Mouse (Mus musculus) stomach, postnatal 0 days (tissue): ENCODE results near the gene Fgfr2. TPM values are rescaled to one million over a fixed set of nuclear protein-coding genes. Genes with fewer than 3 reads are reported as not detected.

Experiments used
- ATAC-seq: fragments of 200-750 bp; cut with Nextera tagmentation; 2 replicates; pipeline ENCODE4 v1.8.0; 2017; ENCODE audit not compliant: low FRiP score, low TSS enrichment
- DNase-seq: peaks from one replicate; pipeline ENCODE4 v3.0.0-alpha.2; 2016; ENCODE audit warnings: low spot score
- H3K27ac ChIP-seq: fragments of 300-500 bp; sonication (generic); replicated peaks from 2 replicates; pipeline ENCODE4 v1.5.1; 2014; ENCODE audit warnings: mild to moderate bottlenecking, control low read depth
- H3K27me3 ChIP-seq: fragments of 300-500 bp; sonication (generic); 2 replicates; pipeline ENCODE4 v1.6.1; 2014; ENCODE audit warnings: low read length; ENCODE audit not compliant: control insufficient read depth, insufficient read depth
- H3K36me3 ChIP-seq: fragments of 300-500 bp; sonication (generic); 2 replicates; pipeline ENCODE4 v1.6.1; 2014; ENCODE audit warnings: low read length, mixed read lengths; ENCODE audit not compliant: control insufficient read depth, insufficient read depth
- H3K4me1 ChIP-seq: fragments of 300-500 bp; sonication (generic); replicated peaks from 2 replicates; pipeline ENCODE4 v1.6.1; 2014; ENCODE audit warnings: antibody characterized with exemption; ENCODE audit not compliant: control insufficient read depth, insufficient read depth
- H3K4me2 ChIP-seq: fragments of 300-500 bp; sonication (generic); replicated peaks from 2 replicates; pipeline ENCODE4 v1.6.1; 2014; ENCODE audit warnings: low read depth, mild to moderate bottlenecking, control low read depth, moderate library complexity
- H3K4me3 ChIP-seq: fragments of 300-500 bp; sonication (generic); 2 replicates; pipeline ENCODE4 v1.5.1; 2014; ENCODE audit warnings: low read depth, low read length, control low read depth
- H3K9ac ChIP-seq: fragments of 300-500 bp; sonication (generic); 2 replicates; pipeline ENCODE4 v1.6.1; 2014; ENCODE audit warnings: mild to moderate bottlenecking, low read length, control low read depth, mixed read lengths
- H3K9me3 ChIP-seq: fragments of 300-500 bp; sonication (generic); 2 replicates; pipeline ENCODE4 v1.6.1; 2016; ENCODE audit warnings: low read length; ENCODE audit not compliant: control insufficient read depth
- CTCF ChIP-seq: IDR thresholded peaks from 2 replicates; pipeline ENCODE4 v1.5.1; 2016; ENCODE audit warnings: antibody characterized with exemption, low read depth, mild to moderate bottlenecking, moderate library complexity
- EP300 ChIP-seq: optimal IDR thresholded peaks from 2 replicates; pipeline ENCODE3; 2016; ENCODE audit warnings: antibody characterized with exemption
- WGBS: fragments of 180-500 bp; shearing (Covaris S2); extraction: QIAGEN DNeasy Blood & Tissue Kit; methylation state at CpG from one replicate; pipeline ENCODE4 v1.1.7; 2014; 5-methylcytosine and 5-hydroxymethylcytosine counted together
- polyA plus RNA-seq: library from polyadenylated mRNA; unstranded; fragments of >200 nt; fragmentation: Nextera tagmentation; extraction: Ambion mirVana; gene quantifications from 2 replicates; pipeline ENCODE4 v1.2.1, GENCODE M21; 2015

Gene Fgfr2
- polyA plus RNA-seq, 1 experiment from 2014 or later: 60.8 TPM

DNA sequence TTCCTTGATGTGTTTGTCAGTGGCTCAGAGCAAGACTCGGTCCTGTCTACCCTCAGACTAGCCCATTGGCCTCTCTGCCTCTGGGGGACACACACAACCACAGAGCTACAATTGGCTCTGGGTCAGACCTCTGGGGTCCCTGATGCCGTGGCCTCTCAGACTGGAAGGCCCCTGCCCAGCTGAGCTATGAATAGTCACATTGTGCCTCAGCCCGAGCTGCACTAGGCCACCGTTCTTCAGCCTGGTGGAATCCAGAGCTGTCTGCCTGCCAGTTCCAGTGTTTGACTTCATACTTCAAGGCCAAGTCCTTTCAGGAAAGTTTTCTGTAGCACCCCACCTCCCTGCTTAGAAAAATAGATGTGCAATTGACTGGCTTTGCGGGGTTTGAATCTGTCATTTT lies 434.4 kb downstream of the Fgfr2 start:
- no peak overlapping the region for H3K4me2 ChIP-seq
- no peaks in the 10 kb centered on the region for H3K27me3 ChIP-seq
- 0 out of 2 replicates have a peak overlapping the region, but pooled peaks have one; percentile 30 for H3K27ac ChIP-seq
- ATAC-seq (no peak), DNase-seq (no peak)
- H3K4me1 ChIP-seq: peaks cover 9% of the 10 kb centered on the region; the same call in 1 of the 2 replicates
- H3K9me3 ChIP-seq: no peaks in the 10 kb centered on the region
- TF ChIP-seq EP300: no peak
- no peak for TF ChIP-seq CTCF
- no peak overlapping the region for H3K9ac ChIP-seq
- H3K4me3 ChIP-seq: no peak overlapping the region
- WGBS: 34% methylated on average over 5 of the region's 5 CpGs
- H3K36me3 ChIP-seq: no peaks in the 10 kb centered on the region

DNA sequence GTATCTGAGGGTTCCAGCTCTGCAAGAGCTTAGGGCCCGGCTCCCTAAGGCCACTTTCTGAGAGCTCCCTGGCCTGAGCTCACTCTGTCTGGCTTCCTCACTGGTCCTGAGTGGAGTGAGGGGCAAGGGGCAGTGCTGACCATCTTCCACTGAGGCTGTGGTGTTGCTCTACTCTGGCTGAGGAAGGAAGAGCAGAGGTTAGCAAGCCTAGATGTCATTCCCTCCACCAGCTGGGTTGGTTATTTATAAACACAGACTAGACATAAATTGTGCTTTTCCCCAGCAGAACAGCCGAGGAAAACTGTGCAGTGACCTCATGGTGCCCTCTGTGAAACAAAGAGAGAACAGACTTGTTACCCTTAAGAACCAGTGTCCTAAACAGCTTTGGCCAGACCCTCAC lies 435.3 kb downstream of the Fgfr2 start:
- TF ChIP-seq EP300: no peak
- Histone ChIP-seq H3K27me3 (no peaks in the 10 kb centered on the region), H3K9ac (no peak overlapping the region), H3K9me3 (no peaks in the 10 kb centered on the region), H3K27ac (no peak overlapping the region), H3K4me1 (peaks cover 9% of the 10 kb centered on the region; the same call in 1 of the 2 replicates), H3K4me3 (no peak overlapping the region), H3K4me2 (no peak overlapping the region), H3K36me3 (no peaks in the 10 kb centered on the region)
- DNase-seq (no peak), ATAC-seq (no peak)
- 36% methylated on average over 2 of the region's 2 CpGs for WGBS

DNA sequence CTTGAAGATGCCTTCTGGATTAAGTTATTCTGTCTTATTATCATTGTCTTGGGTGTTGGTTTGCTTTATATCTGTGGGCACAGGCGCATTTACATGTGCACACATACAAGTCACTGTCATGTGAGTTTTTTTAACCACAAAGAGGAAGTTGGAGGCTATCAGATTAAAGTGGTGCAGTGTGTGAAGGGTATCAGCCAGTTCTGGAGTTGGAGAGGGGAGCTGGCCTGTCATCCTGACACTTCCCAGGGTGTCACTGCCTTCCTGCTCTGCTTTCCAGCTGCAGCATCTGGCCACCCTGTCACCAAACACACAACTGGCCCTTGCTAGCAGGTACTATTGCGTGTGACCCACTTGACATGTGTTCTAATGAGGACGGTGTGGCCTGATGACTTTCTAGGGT lies 436.6 kb downstream of the Fgfr2 start:
- Histone ChIP-seq H3K9me3 (no peaks in the 10 kb centered on the region), H3K4me3 (no peak overlapping the region), H3K36me3 (no peaks in the 10 kb centered on the region), H3K27me3 (no peaks in the 10 kb centered on the region), H3K27ac (no peak overlapping the region), H3K4me2 (no peak overlapping the region), H3K9ac (no peak overlapping the region), H3K4me1 (peaks cover 9% of the 10 kb centered on the region; the same call in 1 of the 2 replicates)
- ATAC-seq (no peak), DNase-seq (no peak)
- TF ChIP-seq CTCF (no peak), EP300 (no peak)
- WGBS: 89% methylated on average over 3 of the region's 3 CpGs

DNA sequence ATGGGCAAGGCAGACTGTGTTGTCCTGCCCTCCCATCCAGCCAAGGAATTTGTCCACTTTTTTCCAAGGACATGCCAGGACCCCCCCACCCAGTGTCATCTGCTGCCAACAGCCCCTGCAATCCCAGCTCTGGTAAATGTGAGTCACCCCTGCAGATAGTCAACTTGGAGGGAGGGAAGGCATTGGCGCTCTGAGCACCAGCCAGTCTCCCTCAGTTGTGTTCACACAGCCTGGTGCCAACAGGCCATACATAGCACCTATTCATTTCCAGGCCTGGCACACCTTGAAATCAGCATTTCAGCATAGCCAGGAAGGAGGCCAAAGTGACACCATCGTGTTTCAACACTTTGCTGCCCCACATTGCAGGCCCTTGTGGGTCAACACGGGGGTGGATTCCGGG lies 439.2 kb downstream of the Fgfr2 start:
- no peak for ATAC-seq
- no peaks in the 10 kb centered on the region for H3K27me3 ChIP-seq
- H3K27ac ChIP-seq: no peak overlapping the region
- no peak overlapping the region for H3K9ac ChIP-seq
- no peak overlapping the region for H3K4me2 ChIP-seq
- no peak overlapping the region for H3K4me3 ChIP-seq
- no peaks in the 10 kb centered on the region for H3K9me3 ChIP-seq
- TF ChIP-seq CTCF (no peak), EP300 (no peak)
- H3K36me3 ChIP-seq: no peaks in the 10 kb centered on the region
- DNase-seq: no peak
- 81% methylated on average over 4 of the region's 4 CpGs for WGBS
- H3K4me1 ChIP-seq: peaks cover 9% of the 10 kb centered on the region; the same call in 1 of the 2 replicates

DNA sequence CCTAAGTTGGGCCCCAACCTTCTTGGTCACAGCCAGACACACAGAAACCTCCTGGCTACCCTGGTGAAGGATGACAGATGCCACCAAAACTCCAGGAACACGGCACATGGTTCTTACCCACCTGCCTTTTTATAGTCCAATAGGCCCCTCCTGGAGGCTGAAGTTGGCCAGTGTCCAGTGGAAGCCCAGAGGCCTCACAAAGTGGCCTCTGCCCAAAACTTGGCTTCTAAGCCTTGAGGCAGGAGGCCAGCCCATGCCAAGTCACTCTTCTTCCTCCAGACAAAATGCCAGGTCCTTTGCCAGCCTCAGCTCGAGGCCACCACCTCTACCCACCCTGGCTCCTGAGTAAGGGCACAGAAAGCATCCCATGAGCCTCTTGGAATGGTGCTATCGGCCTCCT lies 440.2 kb downstream of the Fgfr2 start:
- Histone ChIP-seq H3K9ac (no peak overlapping the region), H3K36me3 (no peaks in the 10 kb centered on the region), H3K27me3 (no peaks in the 10 kb centered on the region), H3K27ac (no peak overlapping the region), H3K4me2 (no peak overlapping the region), H3K4me3 (no peak overlapping the region), H3K4me1 (0 out of 2 replicates have a peak, but pooled peaks cover 2% of the 10 kb centered on the region), H3K9me3 (no peaks in the 10 kb centered on the region)
- DNase-seq: no peak
- TF ChIP-seq CTCF (no peak), EP300 (no peak)
- ATAC-seq: no peak
- 74% methylated on average over 3 of the region's 3 CpGs for WGBS

DNA sequence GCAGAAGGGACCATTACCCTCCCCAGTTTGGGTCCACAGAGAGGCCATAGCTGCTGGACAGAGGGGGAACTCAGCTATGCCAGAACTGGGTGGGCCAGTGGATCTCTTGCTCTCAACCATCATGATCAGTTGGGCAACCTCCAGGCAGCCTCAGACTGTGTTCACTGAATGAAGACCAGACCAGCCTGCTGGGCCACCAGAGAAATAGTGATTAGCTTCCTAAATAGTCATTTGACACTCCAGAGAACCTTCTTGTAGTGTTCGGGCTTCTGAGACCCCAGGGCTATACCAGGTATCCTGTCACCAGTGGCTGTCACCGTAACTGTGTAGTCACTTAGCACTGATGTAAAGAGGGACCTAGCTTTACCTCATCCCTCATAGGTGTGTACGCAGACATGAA lies 440.8 kb downstream of the Fgfr2 start:
- Histone ChIP-seq H3K4me1 (no peaks in the 10 kb centered on the region), H3K4me2 (no peak overlapping the region), H3K27ac (no peak overlapping the region), H3K27me3 (no peaks in the 10 kb centered on the region), H3K9ac (no peak overlapping the region), H3K4me3 (no peak overlapping the region), H3K9me3 (no peaks in the 10 kb centered on the region), H3K36me3 (no peaks in the 10 kb centered on the region)
- DNase-seq (no peak), ATAC-seq (no peak)
- 90% methylated on average over 3 of the region's 3 CpGs for WGBS
- TF ChIP-seq EP300 (no peak), CTCF (no peak)
